19 mouse cellular contexts compared by ENCODE assay signal in the genomic region with DNA sequence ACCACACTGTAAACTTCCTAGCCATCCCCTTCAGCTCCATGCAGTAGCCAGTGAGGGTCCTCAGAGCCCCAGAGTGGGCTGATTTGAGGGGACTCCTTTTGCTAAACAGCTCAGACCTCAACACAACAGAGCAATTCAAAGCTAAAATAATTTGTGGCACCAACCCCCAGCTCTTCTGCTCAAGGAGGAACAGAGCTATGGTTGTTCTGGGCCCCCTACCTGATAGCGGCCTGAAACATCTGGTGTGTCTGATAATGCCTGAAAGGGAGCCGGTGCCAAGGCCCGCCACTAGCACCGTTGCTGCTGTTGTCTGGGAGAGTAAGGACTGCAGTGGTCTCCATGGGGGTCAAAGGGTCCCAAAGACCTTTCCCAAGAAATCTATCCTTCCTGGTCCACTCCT. TPM values are rescaled to one million over a fixed set of nuclear protein-coding genes. Genes with fewer than 3 reads are reported as not detected.
DNase-seq lines count a peak whose midpoint lies in the region; ATAC-seq and TF ChIP-seq lines count a peak whose summit lies in the region.
"Had no signal": no experiment of that assay in that cellular context is flagged by ENCODE, and none has a peak within 500 bp of the region (broad histone marks: within the 10 kb centered on the region; RNA-seq: fewer than 3 reads in every experiment).

No protein-coding gene starts in this region.

- ATAC-seq in megakaryocyte progenitor cell, adult 5-6 weeks (replicated peaks; ENCODE audit: poor library complexity), result peak; percentile 64
- ATAC-seq: forebrain, embryonic 14.5 days; hindbrain, embryonic 16.5 days had no signal

- 16% methylated on average over 4 of the region's 4 CpGs for WGBS in heart, embryonic 10.5 days
- 49% methylated on average over 4 of the region's 4 CpGs for WGBS in bone marrow, adult 2 months
- WGBS in limb, embryonic 10.5 days, result 68% methylated on average over 4 of the region's 4 CpGs

- no peak for TF ChIP-seq POLR2A in bone marrow, adult 2 months (IDR thresholded peaks at IDR 0.05; ENCODE audit: borderline replicate concordance, control insufficient read depth, low read depth, low read length)

- peak; percentile 92 for DNase-seq in heart, embryonic 10.5 days (ENCODE audit: low spot score)
- DNase-seq in heart, adult 18-20 months, result no peak
- no peak for DNase-seq in limb, embryonic 10.5 days (ENCODE audit: low spot score)
- no peak for DNase-seq in retina, embryonic 14.5 days (ENCODE audit: low spot score)
- DNase-seq in right cerebral cortex, adult 18-20 months, result no peak
- DNase-seq in gastrocnemius, adult 8-10 months (ENCODE audit: low spot score in 2 of 2), result no peak
- DNase-seq: adrenal gland, adult 2 months; cerebellum, postnatal 36 days; gastrocnemius, postnatal 14 days; kidney, adult 2 months; lung, embryonic 14.5 days had no signal

- TF ChIP-seq CTCF in bone marrow, adult 2 months (IDR thresholded peaks at IDR 0.05; ENCODE audit: control insufficient read depth, insufficient read depth, low read length), result no peak

- H3K4me1 ChIP-seq in heart, embryonic 10.5 days, result peaks cover 11% of the 10 kb centered on the region
- H3K4me1 ChIP-seq in bone marrow, adult 2 months (ENCODE audit: control insufficient read depth, insufficient read depth, low read length), result peaks cover 6% of the 10 kb centered on the region; the same call in 1 of the 2 replicates
- H3K4me1 ChIP-seq in limb, embryonic 10.5 days, result peaks cover 18% of the 10 kb centered on the region

- no peaks in the 10 kb centered on the region for H3K36me3 ChIP-seq in heart, embryonic 10.5 days
- no peaks in the 10 kb centered on the region for H3K36me3 ChIP-seq in limb, embryonic 10.5 days
- H3K36me3 ChIP-seq: embryonic facial prominence, embryonic 13.5 days; neural tube, embryonic 15.5 days had no signal

- no peak overlapping the region for H3K4me3 ChIP-seq in heart, embryonic 10.5 days
- H3K4me3 ChIP-seq in bone marrow, adult 2 months (replicated peaks; ENCODE audit: control insufficient read depth, low read depth, low read length), result no peak overlapping the region
- H3K4me3 ChIP-seq in limb, embryonic 10.5 days, result no peak overlapping the region
- H3K4me3 ChIP-seq: embryonic facial prominence, embryonic 13.5 days; neural tube, embryonic 15.5 days had no signal

- peak overlapping the region; percentile 31; the same call in 1 of the 2 replicates for H3K27ac ChIP-seq in heart, embryonic 10.5 days
- peak overlapping the region; percentile 63 for H3K27ac ChIP-seq in bone marrow, adult 2 months (ENCODE audit: control insufficient read depth, insufficient read depth, low read depth, low read length, poor library complexity)
- H3K27ac ChIP-seq in limb, embryonic 10.5 days, result peak overlapping the region; percentile 19; the same call in 1 of the 2 replicates
- H3K27ac ChIP-seq: embryonic facial prominence, embryonic 13.5 days; neural tube, embryonic 15.5 days had no signal

- no peaks in the 10 kb centered on the region for H3K9me3 ChIP-seq in heart, embryonic 10.5 days
- no peaks in the 10 kb centered on the region for H3K9me3 ChIP-seq in limb, embryonic 10.5 days (replicated peaks)
- H3K9me3 ChIP-seq: embryonic facial prominence, embryonic 13.5 days; neural tube, embryonic 15.5 days had no signal

- H3K27me3 ChIP-seq in heart, embryonic 10.5 days (ENCODE audit: insufficient read depth, poor library complexity, severe bottlenecking), result peaks cover 34% of the 10 kb centered on the region
- H3K27me3 ChIP-seq in limb, embryonic 10.5 days (ENCODE audit: low read depth, poor library complexity, severe bottlenecking), result peaks cover 37% of the 10 kb centered on the region

RNA-seq across cellular contexts. Expression of a gene that starts 0.7 kb away (rescaled TPM):
- polyA plus RNA-seq in heart, embryonic 10.5 days (2016; fragmentation: Nextera tagmentation; extraction: Ambion mirVana), result 54.2 and 54.3 TPM in 2 replicates
- not detected for total RNA-seq in heart, adult 18-20 months (2021)
- 142 and 168 TPM in 2 replicates for polyA plus RNA-seq in bone marrow, adult 2 months (2011; ENCODE audit: insufficient read depth, insufficient read length, low replicate concordance, missing spikeins)
- polyA plus RNA-seq in limb, embryonic 10.5 days (2016; fragmentation: Nextera tagmentation; extraction: Ambion mirVana), result 14.0 and 18.7 TPM in 2 replicates
- 12.3 and 22.4 TPM in 2 replicates for total RNA-seq in megakaryocyte progenitor cell, adult 5-6 weeks (2015)
- 14.0 and 30.8 TPM in 2 replicates for total RNA-seq in megakaryocyte progenitor cell, adult 5-6 weeks (2017)
- not detected for total RNA-seq in gastrocnemius, adult 8-10 months (2022)
- total RNA-seq: left cerebral cortex, postnatal 10 days; monocyte, adult 5-6 weeks had no signal

RNA-seq across cellular contexts. Expression of a gene that starts 7.3 kb away (rescaled TPM):
- polyA plus RNA-seq in heart, embryonic 10.5 days (2016; fragmentation: Nextera tagmentation; extraction: Ambion mirVana), result 3.2 and 3.8 TPM in 2 replicates
- total RNA-seq in heart, adult 18-20 months (2021), result 10 to 100 TPM in 1 of 2 experiments, 1 to 10 TPM in 1; 9.5 to 11.0 TPM
- 35.0 and 54.0 TPM in 2 replicates for polyA plus RNA-seq in bone marrow, adult 2 months (2011; ENCODE audit: insufficient read depth, insufficient read length, low replicate concordance, missing spikeins)
- polyA plus RNA-seq in limb, embryonic 10.5 days (2016; fragmentation: Nextera tagmentation; extraction: Ambion mirVana), result 6.4 and 8.2 TPM in 2 replicates
- total RNA-seq in megakaryocyte progenitor cell, adult 5-6 weeks (2015), result 16.8 and 23.7 TPM in 2 replicates
- total RNA-seq in megakaryocyte progenitor cell, adult 5-6 weeks (2017), result 52.7 and 73.5 TPM in 2 replicates
- 1 to 10 TPM; 3.7 to 8.0 (median 6.1) TPM for total RNA-seq in gastrocnemius, adult 8-10 months (2022)

RNA-seq across cellular contexts. Expression of a gene that starts 7.3 kb away (rescaled TPM):
- polyA plus RNA-seq in heart, embryonic 10.5 days (2016; fragmentation: Nextera tagmentation; extraction: Ambion mirVana), result 43.8 and 45.3 TPM in 2 replicates
- total RNA-seq in heart, adult 18-20 months (2021), result 10 to 100 TPM; 79.9 to 84.2 TPM
- 19.1 and 33.0 TPM in 2 replicates for polyA plus RNA-seq in bone marrow, adult 2 months (2011; ENCODE audit: insufficient read depth, insufficient read length, low replicate concordance, missing spikeins)
- polyA plus RNA-seq in limb, embryonic 10.5 days (2016; fragmentation: Nextera tagmentation; extraction: Ambion mirVana), result 44.5 and 54.2 TPM in 2 replicates
- 17.4 and 19.0 TPM in 2 replicates for total RNA-seq in megakaryocyte progenitor cell, adult 5-6 weeks (2015)
- 27.8 TPM in 2 replicates for total RNA-seq in megakaryocyte progenitor cell, adult 5-6 weeks (2017)
- total RNA-seq in gastrocnemius, adult 8-10 months (2022), result 10 to 100 TPM; 29.4 to 43.6 (median 36.2) TPM

RNA-seq across cellular contexts. Expression of a gene that starts 29.2 kb away (rescaled TPM):
- 51.7 and 64.6 TPM in 2 replicates for polyA plus RNA-seq in heart, embryonic 10.5 days (2016; fragmentation: Nextera tagmentation; extraction: Ambion mirVana)
- total RNA-seq in heart, adult 18-20 months (2021), result 1 to 10 TPM; 4.4 to 4.9 TPM
- 32.6 and 36.7 TPM in 2 replicates for polyA plus RNA-seq in bone marrow, adult 2 months (2011; ENCODE audit: insufficient read depth, insufficient read length, low replicate concordance, missing spikeins)
- polyA plus RNA-seq in limb, embryonic 10.5 days (2016; fragmentation: Nextera tagmentation; extraction: Ambion mirVana), result 92.8 and 99.5 TPM in 2 replicates
- total RNA-seq in megakaryocyte progenitor cell, adult 5-6 weeks (2015), result 248 and 250 TPM in 2 replicates
- 130 and 139 TPM in 2 replicates for total RNA-seq in megakaryocyte progenitor cell, adult 5-6 weeks (2017)
- 1 to 10 TPM in 2 of 4 experiments, under 1 TPM in 2; 0.82 to 2.5 (median 1.5) TPM for total RNA-seq in gastrocnemius, adult 8-10 months (2022)

RNA-seq across cellular contexts. Expression of a gene that starts 36.1 kb away (rescaled TPM):
- 0.09 and 0.16 TPM in 2 replicates for polyA plus RNA-seq in heart, embryonic 10.5 days (2016; fragmentation: Nextera tagmentation; extraction: Ambion mirVana)
- under 1 TPM; 0.10 TPM for total RNA-seq in heart, adult 18-20 months (2021)
- polyA plus RNA-seq in bone marrow, adult 2 months (2011; ENCODE audit: insufficient read depth, insufficient read length, low replicate concordance, missing spikeins), result not detected in 2 replicates
- polyA plus RNA-seq in limb, embryonic 10.5 days (2016; fragmentation: Nextera tagmentation; extraction: Ambion mirVana), result 0.09 and 0.16 TPM in 2 replicates
- not detected in 2 replicates for total RNA-seq in megakaryocyte progenitor cell, adult 5-6 weeks (2015)
- total RNA-seq in megakaryocyte progenitor cell, adult 5-6 weeks (2017), result 0.03 TPM in 1 of 2 replicates, not detected in the other
- under 1 TPM in 1 of 4 experiments, not detected in 3; 0.07 TPM for total RNA-seq in gastrocnemius, adult 8-10 months (2022)
- total RNA-seq: monocyte, adult 5-6 weeks had no signal

Comparison
In these comparisons a context has a peak if more than half of its experiments do, and no peak if none do; other contexts are left out.
1. RNA of a gene that starts 0.7 kb away (total RNA-seq): 12.3 to 30.8 TPM in megakaryocyte progenitor cell, adult 5-6 weeks; not detected in heart, adult 18-20 months and not detected in gastrocnemius, adult 8-10 months; every median in the first group is over 10 times any median in the second.
2. Peak in every context shown above with its lines, with median percentiles within 50 percentile points of each other: H3K27ac ChIP-seq.